Mouse (Mus musculus) forebrain, embryonic 10.5 days (tissue): ENCODE results near the gene Col15a1. TPM values are rescaled to one million over a fixed set of nuclear protein-coding genes. Genes with fewer than 3 reads are reported as not detected.

ENCODE experiments used
- DNase-seq: peaks from one replicate; pipeline ENCODE4 v3.0.0-alpha.2; 2017; ENCODE audit warnings: low spot score; ENCODE audit errors: extremely low spot score
- H3K27ac ChIP-seq: fragments of 300-500 bp; sonication (generic); 2 replicates; pipeline ENCODE4 v1.5.1; 2016; ENCODE audit warnings: mild to moderate bottlenecking
- H3K27me3 ChIP-seq: fragments of 300-500 bp; sonication (generic); 2 replicates; pipeline ENCODE4 v1.6.1; 2016; ENCODE audit warnings: mild to moderate bottlenecking; ENCODE audit not compliant: poor library complexity, severe bottlenecking
- H3K36me3 ChIP-seq: fragments of 300-500 bp; sonication (generic); replicated peaks from 2 replicates; pipeline ENCODE4 v1.6.1; 2016; ENCODE audit warnings: mild to moderate bottlenecking, moderate library complexity
- H3K4me1 ChIP-seq: fragments of 300-500 bp; sonication (generic); 2 replicates; pipeline ENCODE4 v1.6.1; 2016
- H3K4me3 ChIP-seq: fragments of 300-500 bp; sonication (generic); 2 replicates; pipeline ENCODE4 v1.5.1; 2016; ENCODE audit warnings: mild to moderate bottlenecking, moderate library complexity
- H3K9me3 ChIP-seq: fragments of 300-500 bp; sonication (generic); 2 replicates; pipeline ENCODE4 v1.6.1; 2016; ENCODE audit warnings: mild to moderate bottlenecking, moderate library complexity
- WGBS: fragments of 180-500 bp; shearing (Covaris S2); methylation state at CpG from one replicate; pipeline ENCODE4 v1.1.7; 2016; 5-methylcytosine and 5-hydroxymethylcytosine counted together
- polyA plus RNA-seq: library from polyadenylated mRNA; unstranded; fragments of >200 nt; fragmentation: Nextera tagmentation; extraction: Ambion mirVana; gene quantifications from 2 replicates; pipeline ENCODE4 v1.2.1, GENCODE M21; 2016

The Col15a1 gene
- polyA plus RNA-seq, 1 experiment from 2014 or later = 4.5 TPM

DNA sequence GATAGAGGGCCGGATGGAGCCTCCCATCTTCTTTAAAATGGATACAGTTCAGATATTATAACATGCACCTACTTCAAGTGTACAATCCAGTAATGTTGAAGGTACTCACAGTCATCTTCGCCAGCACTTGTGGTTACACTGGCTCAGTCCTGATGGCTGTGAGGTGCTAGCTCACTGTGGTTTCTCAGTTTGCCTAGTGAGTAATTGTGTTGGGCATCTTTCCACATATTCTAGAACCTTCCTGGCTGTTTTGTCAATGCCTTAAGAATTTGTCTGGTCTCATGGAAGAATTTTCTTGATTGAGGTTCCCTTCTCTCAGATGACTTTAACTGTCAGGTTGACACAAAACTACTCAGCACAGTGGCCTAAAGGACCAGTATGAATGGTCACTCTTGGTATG is 92.7 kb downstream of the Col15a1 start:
- Histone ChIP-seq H3K36me3 (no peaks in the 10 kb centered on the region), H3K27ac (no peak overlapping the region), H3K4me1 (0 out of 2 replicates have a peak, but pooled peaks cover 3% of the 10 kb centered on the region), H3K9me3 (0 out of 2 replicates have a peak, but pooled peaks cover 6% of the 10 kb centered on the region), H3K4me3 (no peak overlapping the region), H3K27me3 (no peaks in the 10 kb centered on the region)
- WGBS = 88% methylated on average over 2 of the region's 2 CpGs
- no peak for DNase-seq

- Histone ChIP-seq H3K4me1 (0 out of 2 replicates have a peak, but pooled peaks cover 3% of the 10 kb centered on the region), H3K36me3 (no peaks in the 10 kb centered on the region), H3K27me3 (no peaks in the 10 kb centered on the region), H3K4me3 (no peak overlapping the region), H3K9me3 (0 out of 2 replicates have a peak, but pooled peaks cover 6% of the 10 kb centered on the region), H3K27ac (no peak overlapping the region)
- 93% methylated on average over 7 of the region's 7 CpGs for WGBS
- DNase-seq = no peak
These were observed 94.6 kb downstream of the Col15a1 start for GRCm38 (mm10) chr4:47302610-47303009.

DNA sequence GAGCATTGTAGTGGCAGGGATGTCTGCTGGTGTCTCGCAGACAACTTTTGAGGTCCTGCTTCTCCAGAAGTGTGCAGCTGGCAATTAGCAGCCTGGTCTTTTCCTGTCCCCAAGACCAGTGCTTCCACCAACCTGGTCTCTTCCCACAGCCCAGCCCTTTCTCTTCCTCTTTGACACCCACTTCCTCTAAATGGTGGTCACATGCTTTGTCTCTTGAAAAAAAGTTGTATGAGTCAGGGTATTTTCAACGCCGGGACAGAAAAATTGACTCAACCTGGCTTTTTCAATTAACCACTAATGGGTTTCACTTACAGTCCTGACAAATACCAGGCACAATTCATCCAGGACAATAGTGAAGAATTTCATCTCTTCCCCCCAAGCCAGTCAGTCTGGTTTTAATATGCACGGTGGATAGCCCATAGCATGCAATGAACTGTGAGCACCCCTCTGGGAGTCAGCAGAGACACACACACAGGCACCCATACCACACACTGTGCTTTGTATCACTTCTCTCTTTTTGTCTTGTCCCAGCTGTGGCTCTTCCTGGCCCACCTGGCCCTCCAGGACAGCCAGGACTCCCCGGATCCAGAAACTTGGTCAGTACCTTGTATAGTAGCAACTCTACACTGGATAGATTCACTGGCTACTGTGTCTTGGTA is 95.5 kb downstream of the Col15a1 start:
- WGBS = 73% methylated on average over 5 of the region's 5 CpGs

DNA sequence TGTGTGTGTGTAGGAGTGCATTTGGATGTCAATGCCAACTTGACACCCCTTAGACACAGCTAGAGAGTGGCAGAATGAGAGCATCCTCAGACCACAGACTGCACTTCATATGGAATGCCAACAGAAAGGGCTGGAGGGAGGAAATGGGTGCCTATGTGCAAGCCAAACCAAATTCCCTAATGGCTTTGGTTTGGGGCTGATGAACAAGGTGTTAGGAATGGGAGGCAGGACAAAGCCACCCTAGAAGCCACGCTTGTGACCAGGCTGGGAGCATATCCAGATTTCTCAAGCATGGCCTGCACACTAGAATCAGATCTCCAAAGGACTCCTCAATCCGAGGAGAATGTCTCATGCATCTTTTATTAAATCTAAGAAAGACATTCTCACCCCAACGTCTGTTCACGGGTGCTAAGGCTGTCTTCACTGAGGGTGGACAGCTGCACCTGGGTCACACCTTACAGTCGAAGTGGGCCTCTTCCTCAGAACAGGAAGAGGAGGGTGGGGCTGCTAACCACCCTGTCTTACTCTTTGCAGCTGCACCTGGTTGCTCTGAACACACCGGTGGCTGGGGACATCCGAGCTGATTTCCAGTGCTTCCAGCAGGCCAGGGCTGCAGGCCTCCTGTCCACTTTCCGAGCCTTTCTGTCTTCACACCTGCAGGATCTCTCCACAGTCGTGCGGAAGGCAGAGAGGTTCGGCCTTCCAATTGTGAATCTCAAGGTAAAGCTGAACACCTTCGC is 102.1 kb downstream of the Col15a1 start:
- Histone ChIP-seq H3K27ac (no peak overlapping the region), H3K4me3 (no peak overlapping the region), H3K27me3 (no peaks in the 10 kb centered on the region), H3K36me3 (no peaks in the 10 kb centered on the region), H3K4me1 (no peaks in the 10 kb centered on the region), H3K9me3 (no peaks in the 10 kb centered on the region)
- no peak for DNase-seq
- 82% methylated on average over 12 of the region's 12 CpGs for WGBS

More for the DNA sequence above, 95.5 kb downstream of the Col15a1 start:
- Histone ChIP-seq H3K4me3 (no peak overlapping the region), H3K36me3 (no peaks in the 10 kb centered on the region), H3K27ac (no peak overlapping the region), H3K9me3 (0 out of 2 replicates have a peak, but pooled peaks cover 6% of the 10 kb centered on the region), H3K4me1 (0 out of 2 replicates have a peak, but pooled peaks cover 3% of the 10 kb centered on the region), H3K27me3 (no peaks in the 10 kb centered on the region)
- DNase-seq = no peak

- Histone ChIP-seq H3K27ac (no peak overlapping the region), H3K9me3 (no peaks in the 10 kb centered on the region), H3K4me3 (no peak overlapping the region), H3K27me3 (no peaks in the 10 kb centered on the region), H3K36me3 (no peaks in the 10 kb centered on the region), H3K4me1 (no peaks in the 10 kb centered on the region)
- no peak for DNase-seq
- WGBS = 87% methylated on average over 6 of the region's 6 CpGs
These were observed 102.9 kb downstream of the Col15a1 start for GRCm38 (mm10) chr4:47310812-47311211.

DNA sequence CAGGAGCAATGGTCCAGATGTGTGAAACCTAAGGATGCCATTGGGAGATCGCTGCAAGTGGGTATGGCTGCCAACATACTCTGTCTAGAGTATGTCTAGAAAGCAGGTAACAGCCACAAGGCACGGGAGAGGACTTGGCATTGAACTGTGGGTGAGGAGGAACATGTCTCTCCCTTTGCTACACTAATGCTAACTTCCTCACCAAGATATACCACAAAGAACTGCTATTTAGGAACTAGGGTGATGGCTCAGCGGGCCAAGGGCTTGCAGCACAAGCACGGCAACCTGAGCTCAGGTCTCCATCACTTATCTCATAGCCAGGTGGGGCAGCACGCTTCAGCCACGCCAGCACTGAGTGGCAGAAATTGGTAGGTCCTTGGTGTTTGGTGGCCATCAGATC is 103.5 kb downstream of the Col15a1 start:
- Histone ChIP-seq H3K4me1 (no peaks in the 10 kb centered on the region), H3K4me3 (no peak overlapping the region), H3K9me3 (no peaks in the 10 kb centered on the region), H3K27ac (no peak overlapping the region), H3K36me3 (no peaks in the 10 kb centered on the region), H3K27me3 (no peaks in the 10 kb centered on the region)
- DNase-seq = no peak
- WGBS = 93% methylated on average over 6 of the region's 6 CpGs

DNA sequence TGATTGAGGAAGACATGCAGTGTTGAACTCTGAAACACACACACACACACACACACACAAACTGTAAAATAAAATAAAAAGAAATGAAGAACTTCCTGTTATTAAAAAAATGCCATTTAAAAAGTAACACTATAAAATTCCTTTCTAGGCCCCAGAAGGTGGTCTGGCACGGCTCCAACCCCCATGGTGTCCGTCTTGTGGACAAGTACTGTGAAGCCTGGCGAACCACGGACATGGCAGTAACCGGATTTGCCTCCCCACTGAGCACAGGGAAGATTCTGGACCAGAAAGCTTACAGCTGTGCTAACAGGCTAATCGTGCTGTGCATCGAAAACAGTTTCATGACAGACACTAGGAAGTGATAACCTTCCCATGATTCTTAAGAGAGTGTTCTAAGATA is 104.0 kb downstream of the Col15a1 start:
- Histone ChIP-seq H3K4me1 (no peaks in the 10 kb centered on the region), H3K36me3 (no peaks in the 10 kb centered on the region), H3K27me3 (no peaks in the 10 kb centered on the region), H3K9me3 (no peaks in the 10 kb centered on the region), H3K27ac (no peak overlapping the region), H3K4me3 (no peak overlapping the region)
- DNase-seq = no peak
- 87% methylated on average over 7 of the region's 7 CpGs for WGBS

- no peak for DNase-seq
- no peak overlapping the region for H3K4me3 ChIP-seq
- no peaks in the 10 kb centered on the region for H3K27me3 ChIP-seq
- 87% methylated on average over 14 of the region's 14 CpGs for WGBS
- H3K27ac ChIP-seq = no peak overlapping the region
- no peaks in the 10 kb centered on the region for H3K4me1 ChIP-seq
- no peaks in the 10 kb centered on the region for H3K36me3 ChIP-seq
- no peaks in the 10 kb centered on the region for H3K9me3 ChIP-seq
These were observed 104.7 kb downstream of the Col15a1 start for GRCm38 (mm10) chr4:47312676-47313075.

- H3K27ac ChIP-seq = no peak overlapping the region
- WGBS = 86% methylated on average over 8 of the region's 8 CpGs
- H3K9me3 ChIP-seq = no peaks in the 10 kb centered on the region
- no peaks in the 10 kb centered on the region for H3K27me3 ChIP-seq
- H3K4me3 ChIP-seq = no peak overlapping the region
- H3K36me3 ChIP-seq = no peaks in the 10 kb centered on the region
- no peak for DNase-seq
- no peaks in the 10 kb centered on the region for H3K4me1 ChIP-seq
These were observed 105.9 kb downstream of the Col15a1 start for GRCm38 (mm10) chr4:47313710-47314410.

- H3K27me3 ChIP-seq = no peaks in the 10 kb centered on the region
These were observed 107.5 kb downstream of the Col15a1 start for GRCm38 (mm10) chr4:47315458-47315857.

DNA sequence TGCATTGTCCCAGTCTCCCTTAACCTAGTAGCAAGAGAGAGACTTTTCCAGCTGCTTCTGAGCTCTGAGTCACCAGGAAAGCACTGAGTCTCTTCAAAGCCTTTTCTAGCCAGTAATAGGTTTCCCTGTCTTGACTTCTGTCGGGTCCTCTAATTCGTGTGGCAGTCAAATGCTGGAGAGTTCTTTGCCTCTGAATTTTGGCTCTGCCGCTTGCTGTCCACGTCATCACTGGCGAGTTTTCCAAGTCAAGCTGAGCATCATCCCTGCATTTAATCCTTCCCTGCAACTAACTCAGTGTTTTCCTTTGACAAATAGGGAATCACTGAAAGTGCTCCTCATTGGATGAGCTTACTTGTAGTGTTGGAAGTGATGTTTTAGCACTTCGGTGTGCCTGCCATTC is 108.5 kb downstream of the Col15a1 start:
- 83% methylated on average over 6 of the region's 6 CpGs for WGBS

More at GRCm38 (mm10) chr4:47315458-47315857, 107.5 kb downstream of the Col15a1 start:
- Histone ChIP-seq H3K4me1 (no peaks in the 10 kb centered on the region), H3K27ac (no peak overlapping the region), H3K9me3 (no peaks in the 10 kb centered on the region), H3K36me3 (no peaks in the 10 kb centered on the region), H3K4me3 (no peak overlapping the region)
- WGBS = 75% methylated on average over 2 of the region's 2 CpGs
- no peak for DNase-seq

DNA sequence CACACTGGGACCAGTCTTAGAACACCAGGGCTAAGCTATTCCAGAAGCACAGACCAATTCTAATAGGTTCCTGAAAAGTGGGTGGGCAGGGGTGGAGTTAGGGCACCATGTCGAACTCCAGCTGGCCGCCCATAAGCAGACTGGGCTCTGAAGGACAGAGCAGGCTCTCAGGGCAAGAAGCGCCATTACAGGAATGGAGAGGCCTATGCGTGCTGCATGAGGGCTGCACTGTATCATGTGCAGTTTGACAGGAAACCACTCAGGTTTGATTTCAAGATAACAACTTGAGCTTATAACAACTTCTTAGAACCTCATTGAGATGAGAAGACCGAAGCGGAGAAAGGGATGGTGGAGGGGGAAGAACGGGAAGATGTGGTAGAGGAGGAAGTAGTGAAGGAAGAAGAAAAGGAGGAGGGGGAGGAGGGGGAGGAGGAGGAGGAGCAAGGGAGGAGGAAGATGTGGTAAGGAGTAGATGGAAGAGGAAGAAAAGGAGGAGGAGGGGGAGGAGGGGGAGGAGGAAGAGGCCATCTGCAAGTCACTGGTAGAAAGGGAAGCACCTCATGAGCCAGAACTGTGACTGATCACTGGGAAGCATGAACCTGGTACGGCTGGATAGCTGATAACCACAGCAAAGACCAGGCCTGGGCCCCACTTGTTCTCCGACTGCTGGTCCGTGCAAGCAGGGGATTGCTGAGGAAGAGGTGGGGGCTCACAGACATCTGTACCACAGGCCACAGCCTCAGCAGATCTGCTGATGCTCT is 111.8 kb downstream of the Col15a1 start:
- Histone ChIP-seq H3K4me3 (no peak overlapping the region), H3K4me1 (no peaks in the 10 kb centered on the region), H3K27ac (no peak overlapping the region), H3K9me3 (no peaks in the 10 kb centered on the region), H3K27me3 (no peaks in the 10 kb centered on the region), H3K36me3 (no peaks in the 10 kb centered on the region)
- 85% methylated on average over 10 of the region's 10 CpGs for WGBS
- no peak for DNase-seq

More for the DNA sequence above, 108.5 kb downstream of the Col15a1 start:
- no peak for DNase-seq
- Histone ChIP-seq H3K4me1 (no peaks in the 10 kb centered on the region), H3K36me3 (no peaks in the 10 kb centered on the region), H3K4me3 (no peak overlapping the region), H3K27me3 (no peaks in the 10 kb centered on the region), H3K27ac (no peak overlapping the region), H3K9me3 (no peaks in the 10 kb centered on the region)
